Mouse (Mus musculus): Measurements from ENCODE around the gene Wbp1l. TPM values are rescaled to one million over a fixed set of nuclear protein-coding genes. Genes with fewer than 3 reads are reported as not detected.
A peak's percentile ranks its signal among the peaks of the same experiment; 100 is the strongest.

The Wbp1l gene
- polyA plus RNA-seq, 1 experiment from 2014 or later = 55.2 TPM

DNA sequence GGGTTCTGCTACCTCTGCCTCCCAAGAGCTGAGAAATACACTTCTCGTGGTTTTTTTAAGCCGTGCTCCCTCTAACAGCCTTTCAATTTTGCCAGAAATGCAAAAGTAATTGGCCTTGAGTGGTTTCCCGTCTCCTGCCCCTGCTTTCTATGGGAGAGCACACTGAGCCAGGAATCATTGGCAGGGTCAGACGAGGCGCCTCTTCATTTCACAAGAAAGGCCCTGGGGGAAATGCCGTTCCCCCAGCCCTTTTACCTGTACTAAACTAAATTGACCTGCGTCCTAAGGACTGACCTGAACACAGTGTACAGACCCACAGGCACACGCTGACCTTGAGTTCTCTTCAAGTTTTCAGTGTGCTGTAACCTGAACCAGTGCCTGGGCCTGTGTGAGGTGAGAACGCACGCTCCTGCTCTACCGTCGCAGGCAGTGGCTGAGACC, 47.2 kb downstream of the Wbp1l start:
- H3K4me1 ChIP-seq = peaks cover 75% of the 10 kb centered on the region
- no peaks in the 10 kb centered on the region for H3K9me3 ChIP-seq (replicated peaks)
- no peaks in the 10 kb centered on the region for H3K27me3 ChIP-seq
- 0 out of 2 replicates have a peak, but pooled peaks cover 7% of the 10 kb centered on the region for H3K36me3 ChIP-seq
- H3K27ac ChIP-seq (replicated peaks) = peak overlapping the region; percentile 76
- no peak for ATAC-seq (ENCODE audit: insufficient number of reproducible peaks, low FRiP score, low TSS enrichment, low read depth)
- H3K4me2 ChIP-seq (replicated peaks) = no peak overlapping the region
- no peak overlapping the region for H3K9ac ChIP-seq
- 56% methylated on average over 12 of the region's 12 CpGs for WGBS
- no peak overlapping the region for H3K4me3 ChIP-seq (replicated peaks)

DNA sequence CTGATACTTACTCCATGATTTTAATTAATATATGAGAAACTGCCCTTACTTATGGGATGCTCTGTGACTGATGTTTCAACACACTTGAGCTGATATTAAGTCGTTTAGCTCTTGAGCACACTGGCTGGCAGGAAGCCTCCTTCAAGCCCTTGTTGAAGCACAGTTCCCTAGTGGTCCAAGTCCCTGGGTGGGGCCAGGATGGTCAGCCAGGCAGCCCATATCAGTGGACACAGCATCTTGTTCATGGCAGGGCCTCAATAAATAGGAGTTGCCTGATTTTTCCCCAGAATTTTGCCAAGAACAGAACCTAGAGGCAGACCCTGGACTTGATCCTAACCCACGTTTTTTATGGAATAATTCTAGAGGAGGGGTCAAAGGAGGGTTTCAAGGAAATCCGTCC, 48.4 kb downstream of the Wbp1l start:
- H3K27me3 ChIP-seq = no peaks in the 10 kb centered on the region
- no peak overlapping the region for H3K4me2 ChIP-seq (replicated peaks)
- peaks cover 14% of the 10 kb centered on the region for H3K36me3 ChIP-seq
- no peak overlapping the region for H3K4me3 ChIP-seq (replicated peaks)
- H3K9ac ChIP-seq = no peak overlapping the region
- H3K27ac ChIP-seq (replicated peaks) = peak overlapping the region; percentile 63; the same call in 1 of the 2 replicates
- no peak for ATAC-seq (ENCODE audit: insufficient number of reproducible peaks, low FRiP score, low TSS enrichment, low read depth)
- H3K9me3 ChIP-seq (replicated peaks) = no peaks in the 10 kb centered on the region
- WGBS = 36% methylated on average over 3 of the region's 3 CpGs
- H3K4me1 ChIP-seq = peaks cover 63% of the 10 kb centered on the region

DNA sequence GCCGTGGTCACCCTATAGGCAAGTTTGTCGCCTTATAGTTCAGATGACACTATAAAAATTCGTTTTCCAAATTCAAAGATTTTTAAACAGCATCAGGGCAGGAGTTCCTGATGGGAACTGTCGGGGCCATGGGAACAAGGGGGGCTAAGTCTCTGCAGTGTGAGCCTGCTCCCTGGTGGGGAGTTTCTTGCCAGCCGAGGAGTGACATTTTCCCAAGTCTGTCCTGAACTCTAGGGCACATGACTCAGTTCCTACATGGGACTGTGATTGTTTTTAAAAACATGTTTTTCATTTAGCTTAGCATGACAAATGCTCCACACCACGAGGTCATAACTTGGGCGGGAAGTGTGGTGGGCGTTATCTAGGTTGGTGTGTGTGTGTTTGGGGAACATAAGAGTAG, 49.0 kb downstream of the Wbp1l start:
- H3K9me3 ChIP-seq (replicated peaks) = no peaks in the 10 kb centered on the region
- no peak overlapping the region for H3K4me3 ChIP-seq (replicated peaks)
- no peaks in the 10 kb centered on the region for H3K27me3 ChIP-seq
- no peak overlapping the region for H3K27ac ChIP-seq (replicated peaks)
- WGBS = 70% methylated on average over 8 of the region's 8 CpGs
- H3K4me2 ChIP-seq (replicated peaks) = no peak overlapping the region
- ATAC-seq (ENCODE audit: insufficient number of reproducible peaks, low FRiP score, low TSS enrichment, low read depth) = no peak
- peaks cover 17% of the 10 kb centered on the region for H3K36me3 ChIP-seq
- peaks cover 57% of the 10 kb centered on the region for H3K4me1 ChIP-seq
- H3K9ac ChIP-seq = no peak overlapping the region

DNA sequence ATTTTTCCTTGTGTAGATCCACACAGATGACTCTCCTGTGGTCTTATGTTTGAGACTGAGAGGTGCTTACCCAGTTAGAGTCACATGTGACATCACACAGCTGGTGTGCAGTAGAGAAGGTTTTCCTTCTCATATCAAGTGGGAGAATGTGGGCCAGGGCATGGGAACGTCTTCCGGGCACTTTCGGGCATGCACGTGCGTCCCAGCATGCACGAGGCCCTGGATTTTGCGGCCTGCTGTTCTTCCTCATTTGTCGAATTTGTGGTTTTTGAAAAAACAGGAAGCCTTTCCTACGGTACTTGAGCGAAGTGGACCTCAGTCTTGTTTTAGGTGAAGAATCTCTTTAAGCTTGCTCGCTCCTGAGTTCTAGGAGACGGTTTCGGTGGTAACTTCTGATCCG, 49.7 kb downstream of the Wbp1l start:
- no peak for ATAC-seq (ENCODE audit: insufficient number of reproducible peaks, low FRiP score, low TSS enrichment, low read depth)
- Histone ChIP-seq H3K9me3 (replicated peaks) (no peaks in the 10 kb centered on the region), H3K4me3 (replicated peaks) (no peak overlapping the region), H3K27ac (replicated peaks) (no peak overlapping the region), H3K4me1 (peaks cover 50% of the 10 kb centered on the region), H3K9ac (no peak overlapping the region), H3K36me3 (peaks cover 24% of the 10 kb centered on the region), H3K4me2 (replicated peaks) (no peak overlapping the region), H3K27me3 (no peaks in the 10 kb centered on the region)
- 91% methylated on average over 14 of the region's 14 CpGs for WGBS

DNA sequence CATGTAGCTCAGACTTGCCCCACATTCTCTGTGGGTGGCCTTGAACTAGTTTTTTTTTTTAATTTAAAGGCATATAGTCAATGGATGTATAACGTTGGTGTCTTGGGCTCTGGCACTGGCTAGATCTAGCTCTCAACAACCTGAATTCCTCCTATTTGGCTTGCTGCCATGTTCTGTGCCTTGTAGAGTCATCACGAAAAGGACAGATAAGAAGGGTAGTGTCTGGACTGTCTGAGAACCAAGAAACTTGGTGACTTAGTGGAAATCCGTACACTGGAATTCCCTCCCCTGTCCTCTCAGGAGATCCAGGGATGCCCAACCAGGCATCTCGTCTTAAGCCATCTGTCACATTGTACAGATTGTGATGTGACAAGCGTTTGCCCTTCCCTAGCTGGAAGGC, 54.3 kb downstream of the Wbp1l start:
- Histone ChIP-seq H3K36me3 (peaks cover 59% of the 10 kb centered on the region), H3K4me2 (replicated peaks) (no peak overlapping the region), H3K4me1 (0 out of 2 replicates have a peak, but pooled peaks cover 3% of the 10 kb centered on the region), H3K9me3 (replicated peaks) (no peaks in the 10 kb centered on the region), H3K27me3 (no peaks in the 10 kb centered on the region), H3K4me3 (replicated peaks) (no peak overlapping the region), H3K9ac (no peak overlapping the region), H3K27ac (replicated peaks) (no peak overlapping the region)
- 73% methylated on average over 5 of the region's 5 CpGs for WGBS
- no peak for ATAC-seq (ENCODE audit: insufficient number of reproducible peaks, low FRiP score, low TSS enrichment, low read depth)

DNA sequence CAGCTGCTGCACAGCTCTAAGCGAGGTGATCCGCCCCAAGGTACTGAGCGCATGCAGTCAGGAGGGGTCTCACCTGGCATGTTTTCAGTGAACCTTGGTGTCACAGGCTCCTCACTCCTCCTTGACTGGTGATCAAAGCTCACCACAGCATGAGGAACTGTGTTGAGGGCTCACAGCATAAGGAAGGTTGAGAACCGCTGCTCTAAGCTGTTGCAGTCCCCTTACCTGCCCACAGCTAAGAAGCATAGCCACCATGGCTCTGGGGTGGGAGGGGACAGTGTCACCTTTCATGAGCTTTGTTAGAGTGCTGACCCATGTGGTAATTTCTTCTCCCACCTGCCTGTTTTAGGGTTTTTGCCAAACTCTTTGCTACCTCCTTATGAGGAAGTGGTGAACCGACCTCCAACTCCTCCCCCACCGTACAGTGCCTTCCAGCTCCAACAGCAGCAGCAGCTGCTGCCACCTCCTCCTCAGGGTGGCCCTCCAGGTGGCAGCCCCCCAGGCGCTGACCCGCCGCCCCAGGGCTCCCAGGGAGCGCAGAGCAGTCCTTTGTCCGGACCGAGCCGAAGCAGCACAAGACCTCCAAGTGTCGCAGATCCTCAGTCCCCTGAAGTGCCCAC, 54.8 kb downstream of the Wbp1l start:
- Histone ChIP-seq H3K4me3 (replicated peaks) (no peak overlapping the region), H3K4me2 (replicated peaks) (no peak overlapping the region), H3K27ac (replicated peaks) (no peak overlapping the region), H3K9me3 (replicated peaks) (no peaks in the 10 kb centered on the region), H3K27me3 (no peaks in the 10 kb centered on the region), H3K36me3 (peaks cover 56% of the 10 kb centered on the region), H3K9ac (no peak overlapping the region), H3K4me1 (no peaks in the 10 kb centered on the region)
- 89% methylated on average over 14 of the region's 14 CpGs for WGBS
- ATAC-seq (ENCODE audit: insufficient number of reproducible peaks, low FRiP score, low TSS enrichment, low read depth) = no peak

DNA sequence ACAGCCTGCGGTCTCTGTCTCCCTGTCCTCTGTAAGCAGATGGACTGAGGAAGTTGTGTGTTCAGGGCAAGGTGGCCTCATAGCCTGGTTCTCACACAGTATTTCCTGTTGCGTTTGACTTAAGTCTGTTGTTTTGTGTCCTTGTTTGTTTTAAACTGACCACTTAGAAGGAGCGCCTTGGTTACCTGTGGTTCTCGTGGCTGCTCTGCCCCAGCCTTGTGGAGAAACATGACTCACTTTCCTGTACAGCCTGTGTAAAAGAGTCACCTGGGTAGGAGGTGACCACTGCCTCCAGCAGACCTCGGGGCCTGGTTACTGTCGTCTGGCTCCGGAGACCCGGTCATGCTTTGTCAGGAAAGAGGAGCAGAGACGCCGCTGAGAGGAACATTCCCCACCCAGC, 56.7 kb downstream of the Wbp1l start:
- no peak overlapping the region for H3K9ac ChIP-seq
- peaks cover 56% of the 10 kb centered on the region for H3K36me3 ChIP-seq
- no peak overlapping the region for H3K4me3 ChIP-seq (replicated peaks)
- no peak overlapping the region for H3K4me2 ChIP-seq (replicated peaks)
- no peaks in the 10 kb centered on the region for H3K27me3 ChIP-seq
- WGBS = 94% methylated on average over 10 of the region's 10 CpGs
- no peaks in the 10 kb centered on the region for H3K4me1 ChIP-seq
- no peak for ATAC-seq (ENCODE audit: insufficient number of reproducible peaks, low FRiP score, low TSS enrichment, low read depth)
- no peaks in the 10 kb centered on the region for H3K9me3 ChIP-seq (replicated peaks)
- no peak overlapping the region for H3K27ac ChIP-seq (replicated peaks)

DNA sequence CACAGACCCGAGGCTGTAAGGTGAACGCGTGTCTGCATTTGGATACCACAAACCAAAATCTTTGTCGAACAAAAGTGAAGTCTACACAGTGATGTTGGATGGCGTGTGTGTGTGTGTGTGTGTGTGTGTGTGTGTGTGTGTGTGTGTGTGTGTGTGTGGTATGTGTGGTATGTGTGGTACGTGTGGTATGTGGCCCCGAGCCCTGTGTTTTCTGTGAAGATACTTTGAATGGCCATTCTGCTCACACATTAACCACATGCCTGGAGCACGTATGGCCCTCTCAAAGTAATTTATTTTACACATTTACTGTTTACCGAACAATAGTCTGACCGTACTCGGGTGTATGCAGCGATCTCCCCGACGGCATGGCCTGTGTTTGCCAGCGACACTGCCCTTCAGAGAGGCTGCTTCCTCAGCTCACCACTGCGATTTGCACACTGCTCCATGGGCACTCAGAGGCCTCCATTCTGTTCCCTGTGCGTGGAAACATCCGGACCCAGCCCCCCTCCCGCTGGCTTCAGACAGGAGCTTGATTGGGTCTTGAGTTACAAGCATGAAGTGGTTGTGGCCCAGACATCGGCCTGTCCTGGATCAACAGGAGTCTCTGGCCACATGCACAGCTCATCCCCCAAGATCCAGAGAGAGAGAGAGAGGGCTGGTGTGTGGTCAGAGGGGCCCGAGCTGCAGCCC, 57.4 kb downstream of the Wbp1l start:
- WGBS = 84% methylated on average over 21 of the region's 21 CpGs
- no peaks in the 10 kb centered on the region for H3K9me3 ChIP-seq (replicated peaks)
- H3K9ac ChIP-seq = no peak overlapping the region
- H3K4me3 ChIP-seq (replicated peaks) = no peak overlapping the region
- H3K4me2 ChIP-seq (replicated peaks) = no peak overlapping the region
- ATAC-seq (ENCODE audit: insufficient number of reproducible peaks, low FRiP score, low TSS enrichment, low read depth) = no peak
- H3K36me3 ChIP-seq = peaks cover 56% of the 10 kb centered on the region
- no peaks in the 10 kb centered on the region for H3K27me3 ChIP-seq
- no peak overlapping the region for H3K27ac ChIP-seq (replicated peaks)
- H3K4me1 ChIP-seq = no peaks in the 10 kb centered on the region

DNA sequence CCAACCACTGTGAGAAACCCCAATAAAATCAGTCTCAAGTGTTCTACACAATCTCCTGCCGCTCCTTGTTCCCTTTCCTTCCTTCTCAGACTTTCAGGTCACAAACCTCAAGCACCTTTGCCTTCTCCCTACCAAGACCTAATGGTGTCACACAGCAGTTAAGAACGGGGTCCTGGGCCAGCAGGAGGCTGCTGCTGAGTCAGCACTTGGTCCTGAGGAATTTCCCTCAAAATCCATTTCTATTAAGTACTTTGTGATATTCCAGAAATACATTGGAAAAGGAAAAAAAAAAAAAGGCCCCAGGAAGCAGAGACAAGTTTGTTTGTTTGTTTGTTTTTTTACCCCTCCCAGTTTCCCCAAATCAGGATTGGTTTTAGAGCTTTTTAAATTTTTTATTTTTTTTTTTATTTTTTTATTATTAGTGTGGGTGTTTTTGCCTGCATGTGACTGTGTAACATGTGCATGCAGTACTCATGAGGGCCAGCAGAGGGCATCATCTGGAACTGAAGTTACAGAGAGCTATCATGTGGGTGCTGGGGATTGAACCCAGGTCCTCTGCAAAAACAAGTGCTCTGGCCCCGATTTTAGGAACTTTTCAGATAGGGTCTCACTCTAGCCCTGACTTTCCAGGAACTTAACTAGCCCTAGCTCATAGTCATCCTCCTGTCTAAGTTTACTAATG, 58.6 kb downstream of the Wbp1l start:
- Histone ChIP-seq H3K9me3 (replicated peaks) (no peaks in the 10 kb centered on the region), H3K4me1 (0 out of 2 replicates have a peak, but pooled peaks cover 3% of the 10 kb centered on the region), H3K9ac (no peak overlapping the region), H3K4me3 (replicated peaks) (no peak overlapping the region), H3K4me2 (replicated peaks) (no peak overlapping the region), H3K36me3 (peaks cover 47% of the 10 kb centered on the region), H3K27ac (replicated peaks) (no peak overlapping the region), H3K27me3 (no peaks in the 10 kb centered on the region)
- 93% methylated on average over 3 of the region's 3 CpGs for WGBS
- no peak for ATAC-seq (ENCODE audit: insufficient number of reproducible peaks, low FRiP score, low TSS enrichment, low read depth)

DNA sequence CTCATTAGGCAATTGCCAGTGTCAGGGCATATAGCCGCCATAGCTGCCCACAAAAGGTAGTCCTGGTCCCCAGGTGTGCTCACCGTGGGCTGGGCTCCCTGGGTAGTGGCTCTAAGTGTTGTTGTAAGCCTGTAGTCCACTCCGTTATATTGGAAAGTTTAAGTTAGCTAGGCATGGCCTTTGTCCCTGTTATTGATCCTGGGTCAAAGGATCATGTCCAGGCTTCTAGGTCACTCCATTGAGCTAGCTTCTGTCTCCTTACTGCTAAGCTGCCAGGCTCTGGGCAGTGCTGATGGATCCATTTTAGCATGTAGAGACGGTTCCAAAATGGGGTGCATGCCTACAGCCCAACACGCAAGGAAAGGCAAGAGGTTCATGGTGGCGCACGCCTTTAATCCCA, 59.5 kb downstream of the Wbp1l start:
- H3K9me3 ChIP-seq (replicated peaks) = no peaks in the 10 kb centered on the region
- peaks cover 40% of the 10 kb centered on the region for H3K36me3 ChIP-seq
- H3K9ac ChIP-seq = no peak overlapping the region
- H3K27ac ChIP-seq (replicated peaks) = no peak overlapping the region
- no peak for ATAC-seq (ENCODE audit: insufficient number of reproducible peaks, low FRiP score, low TSS enrichment, low read depth)
- H3K4me3 ChIP-seq (replicated peaks) = no peak overlapping the region
- 0 out of 2 replicates have a peak, but pooled peaks cover 4% of the 10 kb centered on the region for H3K4me1 ChIP-seq
- no peak overlapping the region for H3K4me2 ChIP-seq (replicated peaks)
- whole genome bisulfite sequencing = 94% methylated on average over 7 of the region's 7 CpGs
- H3K27me3 ChIP-seq = no peaks in the 10 kb centered on the region

DNA sequence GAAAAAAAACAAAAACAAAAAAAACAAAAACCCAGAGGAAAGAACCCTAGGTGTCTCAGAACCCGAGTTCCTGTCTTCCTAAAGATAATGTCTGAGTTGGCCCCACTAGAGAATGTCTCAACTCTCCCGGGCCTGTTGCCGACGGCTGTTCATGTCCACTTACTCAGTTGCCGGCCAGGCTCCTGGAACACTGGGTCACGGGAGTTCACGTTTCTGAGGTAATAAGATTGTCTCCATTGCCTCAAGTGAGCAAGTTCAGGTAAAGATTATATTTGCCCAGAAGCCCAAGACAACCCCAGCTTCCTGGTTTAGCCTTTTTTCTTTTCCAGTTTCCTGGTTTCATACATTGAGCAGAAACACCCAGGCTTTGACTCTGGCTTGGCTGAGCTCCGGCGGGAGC, 60.0 kb downstream of the Wbp1l start:
- WGBS = 82% methylated on average over 9 of the region's 9 CpGs

More for the DNA sequence above, 60.0 kb downstream of the Wbp1l start:
- Histone ChIP-seq H3K9ac (no peak overlapping the region), H3K4me3 (replicated peaks) (no peak overlapping the region), H3K9me3 (replicated peaks) (no peaks in the 10 kb centered on the region), H3K27me3 (no peaks in the 10 kb centered on the region), H3K36me3 (peaks cover 35% of the 10 kb centered on the region), H3K27ac (replicated peaks) (no peak overlapping the region), H3K4me1 (0 out of 2 replicates have a peak, but pooled peaks cover 4% of the 10 kb centered on the region), H3K4me2 (replicated peaks) (no peak overlapping the region)
- no peak for ATAC-seq (ENCODE audit: insufficient number of reproducible peaks, low FRiP score, low TSS enrichment, low read depth)

Measured in embryonic facial prominence, embryonic 15.5 days (tissue).